Comparison of ENCODE assay signal across 30 mouse cellular contexts in the genomic region with DNA sequence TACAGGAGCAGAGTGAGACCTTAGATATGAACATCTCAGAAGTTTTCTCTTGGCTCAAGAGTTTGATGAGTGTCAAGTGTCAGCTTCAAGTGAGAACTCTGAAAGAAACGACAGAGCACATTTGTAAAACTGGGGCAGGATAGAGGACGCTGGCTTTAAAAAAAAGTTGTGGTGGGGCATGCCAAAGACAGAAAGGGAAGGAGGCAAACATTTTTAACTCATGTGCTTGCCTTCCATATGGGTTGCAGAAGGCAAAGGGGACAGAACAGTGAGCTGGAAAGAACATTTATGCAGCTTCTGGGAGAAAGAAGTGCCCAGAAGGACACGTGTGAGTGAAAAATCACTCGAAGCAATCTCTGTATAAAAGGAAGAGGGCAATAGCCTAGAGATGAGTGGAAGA.
A peak's percentile ranks its signal among the peaks of the same experiment; 100 is the strongest.
DNase-seq lines count a peak whose midpoint lies in the region; ATAC-seq and TF ChIP-seq lines count a peak whose summit lies in the region.
"Had no signal": no experiment of that assay in that cellular context is flagged by ENCODE, and none has a peak within 500 bp of the region (broad histone marks: within the 10 kb centered on the region; RNA-seq: fewer than 3 reads in every experiment).

No protein-coding gene starts in this region.

- H3K4me1 ChIP-seq in cortical plate, adult 2 months (ENCODE audit: control insufficient read depth, insufficient read depth, low read length): no peaks in the 10 kb centered on the region
- H3K4me1 ChIP-seq: embryonic facial prominence, embryonic 10.5 days; embryonic facial prominence, embryonic 13.5 days; forebrain, embryonic 12.5 days; forebrain, embryonic 15.5 days; heart, embryonic 10.5 days; heart, embryonic 13.5 days had no signal

- intact Hi-C loops in left cerebral cortex, postnatal 4 days (cut with DNase I): no loop called here

- no peak for TF ChIP-seq POLR2A in cortical plate, adult 2 months (IDR thresholded peaks at IDR 0.05; ENCODE audit: extremely low read depth, insufficient read depth, low read length)

- no peak for TF ChIP-seq CTCF in cortical plate, adult 2 months (IDR thresholded peaks at IDR 0.05; ENCODE audit: extremely low read depth, insufficient read depth, low read length)

- H3K27ac ChIP-seq in cortical plate, adult 2 months (ENCODE audit: insufficient read depth, low read length): peak overlapping the region; percentile 56; the same call in 1 of the 2 replicates
- H3K27ac ChIP-seq: embryonic facial prominence, embryonic 10.5 days; embryonic facial prominence, embryonic 13.5 days; forebrain, embryonic 12.5 days; forebrain, embryonic 15.5 days; heart, adult 2 months; heart, embryonic 10.5 days; heart, embryonic 13.5 days; hindbrain, embryonic 14.5 days; hindbrain, postnatal 0 days had no signal

- ATAC-seq in frontal cortex, adult (ENCODE audit: low TSS enrichment): peak; percentile 72
- ATAC-seq: forebrain, embryonic 15.5 days; hindbrain, postnatal 0 days; inflammation-experienced regulatory T-cells, adult 6 months; Patski had no signal

- H3K4me3 ChIP-seq in cortical plate, adult 2 months (ENCODE audit: insufficient read depth, low read length): no peak overlapping the region
- H3K4me3 ChIP-seq: embryonic facial prominence, embryonic 10.5 days; embryonic facial prominence, embryonic 13.5 days; erythroblast, embryonic 14.5 days; forebrain, embryonic 12.5 days; forebrain, embryonic 15.5 days; heart, adult 2 months; heart, embryonic 10.5 days; heart, embryonic 13.5 days had no signal

- DNase-seq in frontal cortex, postnatal 14 days (ENCODE audit: low spot score in 2 of 2): no peak
- peak; percentile 12 to 28 for DNase-seq in left cerebral cortex, adult 18-20 months (ENCODE audit: low spot score in 2 of 2)
- no peak for DNase-seq in left cerebral cortex, postnatal 4 days
- peak; percentile 45 for DNase-seq in right cerebral cortex, adult 18-20 months
- DNase-seq in right cerebral cortex, postnatal 4 days: no peak
- no peak for DNase-seq in thymus, postnatal 14 days
- DNase-seq: adrenal gland, postnatal 10 days; adrenal gland, postnatal 36 days; cerebellum, adult 11 months; cerebellum, adult 2 months; cerebellum, adult 9-11 months; cerebellum, postnatal 25 days; embryo, embryonic 11 days; gastrocnemius, postnatal 25 days; heart, adult 2 months; heart, postnatal 14 days; heart, postnatal 4 days had no signal

Comparison
In these comparisons a context has a peak if more than half of its experiments do, and no peak if none do; other contexts are left out.
1. DNase-seq: peak in left cerebral cortex, adult 18-20 months (2 of 2) and right cerebral cortex, adult 18-20 months (single experiment); none in frontal cortex, postnatal 14 days (0 of 2), left cerebral cortex, postnatal 4 days (single experiment), right cerebral cortex, postnatal 4 days (single experiment) and thymus, postnatal 14 days (single experiment).